Mouse (Mus musculus) heart, embryonic 16.5 days (tissue): Measurements from ENCODE around the gene Kpna3. TPM values are rescaled to one million over a fixed set of nuclear protein-coding genes. Genes with fewer than 3 reads are reported as not detected.
"Not testable (repeated sequence)": the region's sequence is repeated elsewhere in the genome, so short reads cannot be mapped to it uniquely, and the experiment has no call there.

ENCODE experiments used
- ATAC-seq: fragments of 200-750 bp; cut with Nextera tagmentation; replicated peaks from 2 replicates; pipeline ENCODE4 v1.8.0; 2017; ENCODE audit warnings: moderate number of reproducible peaks; ENCODE audit not compliant: insufficient read depth, low FRiP score; ENCODE audit errors: extremely low read depth
- H3K27ac ChIP-seq: fragments of 300-500 bp; sonication (generic); 2 replicates; pipeline ENCODE4 v1.5.1; 2014; ENCODE audit warnings: mild to moderate bottlenecking, low read length, control low read depth, moderate library complexity
- H3K27me3 ChIP-seq: fragments of 300-500 bp; sonication (generic); 2 replicates; pipeline ENCODE4 v1.6.1; 2014; ENCODE audit warnings: low read length, mixed read lengths; ENCODE audit not compliant: control insufficient read depth, insufficient read depth
- H3K36me3 ChIP-seq: fragments of 300-500 bp; sonication (generic); 2 replicates; pipeline ENCODE4 v1.6.1; 2014; ENCODE audit not compliant: control insufficient read depth, insufficient read depth
- H3K4me1 ChIP-seq: fragments of 300-500 bp; sonication (generic); 2 replicates; pipeline ENCODE4 v1.6.1; 2014; ENCODE audit warnings: low read length, mixed read lengths; ENCODE audit not compliant: control insufficient read depth, insufficient read depth
- H3K4me2 ChIP-seq: fragments of 300-500 bp; sonication (generic); 2 replicates; pipeline ENCODE4 v1.6.1; 2014; ENCODE audit warnings: low read depth, mild to moderate bottlenecking, control low read depth, low read length
- H3K4me3 ChIP-seq: fragments of 300-500 bp; sonication (generic); 2 replicates; pipeline ENCODE4 v1.5.1; 2014; ENCODE audit warnings: mild to moderate bottlenecking, control low read depth, low read length
- H3K9ac ChIP-seq: fragments of 300-500 bp; sonication (generic); 2 replicates; pipeline ENCODE4 v1.6.1; 2014; ENCODE audit warnings: low read length, control low read depth
- H3K9me3 ChIP-seq: fragments of 300-500 bp; sonication (generic); replicated peaks from 2 replicates; pipeline ENCODE4 v1.6.1; 2016; ENCODE audit warnings: low read length; ENCODE audit not compliant: control insufficient read depth
- WGBS: fragments of 180-500 bp; shearing (Covaris S2); extraction: QIAGEN DNeasy Blood & Tissue Kit; methylation state at CpG from one replicate; pipeline ENCODE4 v1.1.7; 2014; 5-methylcytosine and 5-hydroxymethylcytosine counted together
- polyA plus RNA-seq: library from polyadenylated mRNA; unstranded; fragments of >200 nt; fragmentation: Nextera tagmentation; extraction: Ambion mirVana; gene quantifications from 2 replicates; pipeline ENCODE4 v1.2.1, GENCODE M21; 2015

Gene Kpna3
- polyA plus RNA-seq, 1 experiment from 2014 or later: 35.3 TPM

- no peaks in the 10 kb centered on the region for H3K27me3 ChIP-seq
- H3K4me1 ChIP-seq: no peaks in the 10 kb centered on the region
- no peak overlapping the region for H3K9ac ChIP-seq
- 80% methylated on average over 4 of the region's 4 CpGs for WGBS
- H3K36me3 ChIP-seq: no peaks in the 10 kb centered on the region
- ATAC-seq: no peak
- H3K27ac ChIP-seq: no peak overlapping the region
- no peak overlapping the region for H3K4me3 ChIP-seq
- no peak overlapping the region for H3K4me2 ChIP-seq
- no peaks in the 10 kb centered on the region for H3K9me3 ChIP-seq
These were observed 100.3 kb downstream of the Kpna3 start for GRCm38 (mm10) chr14:61339381-61339780.

DNA sequence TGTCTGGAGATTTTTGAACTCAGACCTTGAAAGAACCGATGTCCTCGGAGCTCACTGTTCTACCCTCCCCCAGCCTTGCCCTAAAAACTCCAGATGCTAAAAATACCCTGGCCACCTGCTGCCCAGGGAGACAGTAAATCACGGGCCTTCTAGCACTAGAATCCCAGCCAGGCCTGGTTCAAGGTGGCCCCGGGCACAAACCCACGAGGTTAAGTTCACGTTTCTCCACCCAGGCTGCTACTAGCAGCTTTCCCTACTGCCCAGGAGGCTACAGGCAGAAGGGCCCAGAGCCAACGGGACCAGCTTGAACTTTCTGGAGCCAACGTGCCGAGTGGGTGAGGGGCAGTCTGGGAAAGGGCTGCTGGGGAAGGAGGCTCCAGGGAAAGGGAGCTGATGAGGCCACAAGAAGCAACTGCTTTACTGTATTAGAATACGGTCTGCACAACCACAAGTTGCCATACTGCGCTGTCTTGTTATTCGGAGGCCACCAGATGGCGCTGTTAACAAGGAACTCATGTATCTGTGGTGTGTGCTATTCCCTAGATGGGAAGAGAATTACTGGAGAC is 108.6 kb downstream of the Kpna3 start:
- H3K9me3 ChIP-seq: no peaks in the 10 kb centered on the region
- peak overlapping the region; percentile 85 for H3K27ac ChIP-seq
- ATAC-seq: peak; percentile 81
- H3K4me3 ChIP-seq: no peak overlapping the region
- peaks cover 14% of the 10 kb centered on the region for H3K4me1 ChIP-seq
- no peaks in the 10 kb centered on the region for H3K36me3 ChIP-seq
- 12% methylated on average over 13 of the region's 13 CpGs for WGBS
- peak overlapping the region; percentile 57 for H3K4me2 ChIP-seq
- no peaks in the 10 kb centered on the region for H3K27me3 ChIP-seq
- peak overlapping the region; percentile 67 for H3K9ac ChIP-seq

- Histone ChIP-seq H3K9me3 (no peaks in the 10 kb centered on the region), H3K27me3 (no peaks in the 10 kb centered on the region), H3K27ac (peak overlapping the region; percentile 85), H3K4me2 (peak overlapping the region; percentile 57), H3K36me3 (no peaks in the 10 kb centered on the region), H3K4me3 (no peak overlapping the region), H3K4me1 (peaks cover 14% of the 10 kb centered on the region), H3K9ac (peak overlapping the region; percentile 46)
- 59% methylated on average over 11 of the region's 11 CpGs for WGBS
- no peak for ATAC-seq
These were observed 109.1 kb downstream of the Kpna3 start for GRCm38 (mm10) chr14:61330591-61330990.

DNA sequence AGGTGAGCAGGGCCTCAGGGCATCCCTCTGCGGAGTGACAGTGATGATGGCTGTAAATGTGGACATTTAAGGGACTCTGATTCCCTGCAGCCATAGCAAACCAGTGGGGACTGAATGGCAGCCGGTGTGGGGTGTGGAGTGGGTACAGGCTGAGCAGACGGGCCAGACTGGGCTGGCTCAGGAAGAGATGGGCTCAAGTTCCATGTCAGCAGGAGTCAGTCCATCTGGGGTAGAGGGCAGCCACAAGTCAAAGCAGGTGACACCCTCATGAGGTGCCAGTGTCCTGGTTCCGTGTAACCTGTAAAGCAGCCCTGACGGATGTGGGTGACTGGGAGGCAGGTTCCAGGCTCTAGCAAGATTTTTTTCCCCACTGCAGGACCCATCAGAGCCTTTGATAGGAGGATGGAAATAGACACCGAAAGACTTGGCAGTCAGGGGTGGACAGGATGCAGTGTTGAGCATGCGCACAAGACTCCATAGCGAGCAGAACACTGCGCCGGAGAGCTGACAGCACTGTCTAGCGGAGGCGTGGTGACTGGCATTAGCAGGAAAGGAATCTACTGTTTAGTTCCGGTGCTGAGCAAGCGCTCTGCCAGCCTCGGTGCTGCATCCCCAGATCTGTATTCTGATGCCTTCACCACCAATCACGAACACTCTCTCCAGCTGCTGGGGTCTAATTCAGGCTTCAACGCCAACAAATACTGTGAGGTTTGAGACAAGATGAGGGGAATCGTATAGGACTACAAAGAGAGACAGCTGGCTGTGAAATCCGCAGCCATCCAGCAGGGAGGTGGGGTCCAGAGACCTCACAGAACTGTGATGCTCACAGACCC is 111.8 kb downstream of the Kpna3 start:
- Histone ChIP-seq H3K27ac (0 out of 2 replicates have a peak overlapping the region, but pooled peaks have one; percentile 2), H3K4me2 (peak overlapping the region; percentile 63), H3K27me3 (no peaks in the 10 kb centered on the region), H3K36me3 (no peaks in the 10 kb centered on the region), H3K9ac (peak overlapping the region; percentile 52), H3K4me3 (peak overlapping the region; percentile 29), H3K4me1 (peaks cover 14% of the 10 kb centered on the region), H3K9me3 (no peaks in the 10 kb centered on the region; the same call in 1 of the 2 replicates)
- WGBS: 31% methylated on average over 19 of the region's 19 CpGs
- ATAC-seq: peak; percentile 74

DNA sequence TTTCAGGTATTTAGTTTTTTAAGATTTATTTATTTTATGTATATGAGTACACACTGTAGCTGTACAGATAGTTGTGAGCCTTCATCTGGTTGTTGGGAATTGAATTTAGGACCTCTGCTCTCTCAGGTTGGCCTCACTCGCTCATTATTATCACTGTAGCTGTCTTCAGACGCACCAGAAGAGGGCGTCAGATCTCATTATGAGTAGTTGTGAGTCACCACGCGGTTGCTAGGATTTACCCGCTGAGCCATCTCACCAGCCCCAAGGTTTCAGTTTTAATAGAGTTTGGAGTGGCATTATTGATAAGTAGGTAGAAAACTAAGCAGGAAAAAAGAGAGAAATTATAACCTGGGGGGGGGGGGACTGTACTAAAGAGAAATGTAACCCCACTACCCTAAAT is 112.7 kb downstream of the Kpna3 start:
- H3K27ac ChIP-seq, H3K4me3 ChIP-seq, ATAC-seq: not testable (repeated sequence)

GRCm38 (mm10) chr14:61322740-61323139 is 116.9 kb downstream of the Kpna3 start:
- Histone ChIP-seq H3K36me3 (no peaks in the 10 kb centered on the region), H3K27me3 (no peaks in the 10 kb centered on the region), H3K9ac (no peak overlapping the region), H3K4me2 (no peak overlapping the region), H3K27ac (no peak overlapping the region), H3K9me3 (peaks cover 5% of the 10 kb centered on the region), H3K4me1 (peaks cover 4% of the 10 kb centered on the region; the same call in 1 of the 2 replicates), H3K4me3 (no peak overlapping the region)
- ATAC-seq: no peak
- 93% methylated on average over 1 of the region's 1 CpGs for WGBS

More for the DNA sequence above, 112.7 kb downstream of the Kpna3 start:
- peaks cover 14% of the 10 kb centered on the region for H3K4me1 ChIP-seq
- H3K27me3 ChIP-seq, H3K9me3 ChIP-seq, H3K9ac ChIP-seq, H3K36me3 ChIP-seq, H3K4me2 ChIP-seq: not testable (repeated sequence)
- 27% methylated on average over 6 of the region's 6 CpGs for WGBS

DNA sequence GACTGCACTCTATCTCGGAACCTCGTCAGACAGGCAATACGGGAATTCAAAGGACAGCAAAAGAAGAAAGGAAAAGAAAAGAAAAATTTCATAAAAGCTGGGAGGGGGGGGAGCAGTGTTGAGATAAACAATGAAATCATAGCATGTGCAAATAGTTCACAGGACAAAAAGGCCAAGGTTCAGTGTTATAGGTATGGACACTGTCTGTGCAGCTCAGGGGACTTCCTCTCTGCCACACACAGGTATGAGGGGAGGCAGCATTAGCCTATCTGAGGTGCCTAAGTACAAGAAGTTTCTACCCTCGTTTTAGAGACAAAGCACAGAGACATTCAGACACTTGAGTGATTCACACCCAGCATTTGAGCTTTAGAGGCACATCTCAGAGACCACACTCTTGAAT is 118.5 kb downstream of the Kpna3 start:
- ATAC-seq: no peak
- WGBS: 78% methylated on average over 4 of the region's 4 CpGs
- no peaks in the 10 kb centered on the region for H3K27me3 ChIP-seq

GRCm38 (mm10) chr14:61320765-61321164 is 118.9 kb downstream of the Kpna3 start:
- Histone ChIP-seq H3K27me3 (no peaks in the 10 kb centered on the region), H3K27ac (no peak overlapping the region), H3K4me2 (no peak overlapping the region), H3K9me3 (peaks cover 5% of the 10 kb centered on the region), H3K4me3 (no peak overlapping the region), H3K36me3 (no peaks in the 10 kb centered on the region), H3K4me1 (no peaks in the 10 kb centered on the region), H3K9ac (no peak overlapping the region)
- no peak for ATAC-seq
- WGBS: 64% methylated on average over 1 of the region's 1 CpGs

More for the DNA sequence above, 118.5 kb downstream of the Kpna3 start:
- Histone ChIP-seq H3K4me2 (no peak overlapping the region), H3K9ac (no peak overlapping the region), H3K4me3 (no peak overlapping the region), H3K4me1 (no peaks in the 10 kb centered on the region), H3K9me3 (peaks cover 5% of the 10 kb centered on the region), H3K36me3 (no peaks in the 10 kb centered on the region), H3K27ac (no peak overlapping the region)

- Histone ChIP-seq H3K4me1 (no peaks in the 10 kb centered on the region), H3K9ac (no peak overlapping the region), H3K27me3 (no peaks in the 10 kb centered on the region), H3K9me3 (no peaks in the 10 kb centered on the region), H3K36me3 (no peaks in the 10 kb centered on the region), H3K4me3 (no peak overlapping the region), H3K4me2 (no peak overlapping the region), H3K27ac (no peak overlapping the region)
- no peak for ATAC-seq
- WGBS: 32% methylated on average over 4 of the region's 4 CpGs
These were observed 122.8 kb downstream of the Kpna3 start for GRCm38 (mm10) chr14:61316861-61317260.
